Mouse (Mus musculus) mesoderm, embryonic 11.5 days (tissue): ENCODE measurements around the gene Fancc.

Experiments used
- DNase-seq: peaks from one replicate; pipeline ENCODE4 v3.0.0-alpha.2; 2012; ENCODE audit warnings: low read depth, low spot score

Gene Fancc

GRCm38 (mm10) chr13:63262168-63262957, 234.7 kb downstream of the Fancc start:
- no peak for DNase-seq

DNA sequence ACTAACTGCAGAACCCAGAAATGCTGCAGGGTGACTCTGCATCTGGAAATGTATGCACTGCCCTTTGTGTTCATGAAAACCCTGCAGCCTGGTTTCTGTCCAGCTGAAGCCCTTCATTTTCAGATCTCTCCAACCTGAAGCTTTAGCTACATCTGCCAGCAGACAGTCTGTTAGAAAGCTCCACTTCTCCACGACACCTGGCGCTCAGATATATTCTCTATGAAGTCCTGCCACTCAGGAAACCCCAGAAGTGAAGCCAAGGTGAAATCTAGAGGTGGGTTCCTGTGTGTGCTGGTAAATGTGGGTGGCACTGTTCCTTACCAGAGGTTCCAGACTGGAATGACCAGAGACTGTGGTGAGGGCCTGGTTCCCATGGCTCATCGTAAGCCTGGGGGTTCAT, 235.4 kb downstream of the Fancc start:
- no peak for DNase-seq

GRCm38 (mm10) chr13:63260753-63261631, 236.1 kb downstream of the Fancc start:
- no peak for DNase-seq

GRCm38 (mm10) chr13:63260133-63260532, 236.9 kb downstream of the Fancc start:
- DNase-seq, result no peak

GRCm38 (mm10) chr13:63258671-63259070, 238.4 kb downstream of the Fancc start:
- no peak for DNase-seq

GRCm38 (mm10) chr13:63258167-63258582, 238.9 kb downstream of the Fancc start:
- DNase-seq, result no peak

DNA sequence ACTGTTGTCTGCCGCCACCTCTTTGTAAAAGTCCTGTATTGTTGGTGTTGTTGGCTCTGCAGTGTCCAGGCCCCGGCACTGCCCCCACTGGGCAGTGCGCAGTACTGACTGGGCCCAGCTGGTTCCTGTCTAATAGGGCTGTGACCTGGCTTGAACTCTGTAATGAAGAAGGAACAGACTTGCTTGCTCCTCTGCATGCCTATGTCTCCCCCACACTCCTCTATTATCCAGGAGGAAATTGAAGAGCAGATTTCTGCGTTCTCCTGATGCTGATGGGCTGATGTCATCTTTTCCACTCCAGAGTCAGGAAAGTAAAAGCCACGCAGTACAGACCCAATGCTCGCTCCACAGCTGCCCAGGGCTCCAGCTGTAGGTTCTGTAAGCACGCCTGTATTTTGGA, 240.3 kb downstream of the Fancc start:
- peak; percentile 64 for DNase-seq

- no peak for DNase-seq
Measured at GRCm38 (mm10) chr13:63256146-63256545, 240.9 kb downstream of the Fancc start.

GRCm38 (mm10) chr13:63255519-63256011, 241.5 kb downstream of the Fancc start:
- no peak for DNase-seq

DNA sequence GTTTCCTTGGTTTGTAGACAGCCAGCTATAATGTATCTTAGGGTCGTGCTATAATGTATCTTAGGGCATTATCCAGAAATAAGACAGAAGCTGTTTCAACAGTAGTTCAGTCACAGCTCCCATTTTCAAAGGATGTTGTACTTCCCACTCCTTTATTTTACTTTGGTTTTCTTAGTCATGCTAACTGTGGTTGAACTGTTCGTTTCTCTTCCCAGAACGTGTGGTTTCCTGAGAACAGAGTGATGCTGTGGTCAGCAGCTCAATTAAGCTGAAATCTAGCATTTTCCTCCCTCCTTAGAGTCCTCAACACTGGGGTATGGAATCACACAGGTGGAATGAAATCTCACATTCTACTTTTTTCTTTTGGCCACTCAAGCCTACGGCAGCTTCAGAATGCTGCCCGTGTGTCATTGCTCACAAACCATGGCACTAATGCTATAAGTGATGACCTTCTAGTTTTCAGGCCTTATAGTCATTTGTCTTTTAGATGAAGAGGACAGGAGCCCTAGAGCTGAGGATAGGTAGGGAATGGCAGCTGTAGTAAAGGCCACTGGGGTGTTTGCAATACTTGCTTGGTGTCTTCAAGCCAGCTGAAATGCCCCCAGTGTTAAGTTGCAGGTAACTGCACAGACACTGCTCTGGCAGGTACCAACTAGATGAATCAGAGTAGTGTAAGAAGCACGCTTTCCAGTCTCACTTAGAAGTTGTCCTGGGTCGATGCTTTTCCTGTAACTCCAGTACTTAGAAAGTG, 243.0 kb downstream of the Fancc start:
- DNase-seq, result no peak

- no peak for DNase-seq
Measured at GRCm38 (mm10) chr13:63253147-63253546, 243.9 kb downstream of the Fancc start.

- DNase-seq, result no peak
Measured at GRCm38 (mm10) chr13:63252295-63253010, 244.6 kb downstream of the Fancc start.

- no peak for DNase-seq
Measured at GRCm38 (mm10) chr13:63251118-63251889, 245.8 kb downstream of the Fancc start.

- no peak for DNase-seq
Measured at GRCm38 (mm10) chr13:63250441-63250980, 246.6 kb downstream of the Fancc start.

DNA sequence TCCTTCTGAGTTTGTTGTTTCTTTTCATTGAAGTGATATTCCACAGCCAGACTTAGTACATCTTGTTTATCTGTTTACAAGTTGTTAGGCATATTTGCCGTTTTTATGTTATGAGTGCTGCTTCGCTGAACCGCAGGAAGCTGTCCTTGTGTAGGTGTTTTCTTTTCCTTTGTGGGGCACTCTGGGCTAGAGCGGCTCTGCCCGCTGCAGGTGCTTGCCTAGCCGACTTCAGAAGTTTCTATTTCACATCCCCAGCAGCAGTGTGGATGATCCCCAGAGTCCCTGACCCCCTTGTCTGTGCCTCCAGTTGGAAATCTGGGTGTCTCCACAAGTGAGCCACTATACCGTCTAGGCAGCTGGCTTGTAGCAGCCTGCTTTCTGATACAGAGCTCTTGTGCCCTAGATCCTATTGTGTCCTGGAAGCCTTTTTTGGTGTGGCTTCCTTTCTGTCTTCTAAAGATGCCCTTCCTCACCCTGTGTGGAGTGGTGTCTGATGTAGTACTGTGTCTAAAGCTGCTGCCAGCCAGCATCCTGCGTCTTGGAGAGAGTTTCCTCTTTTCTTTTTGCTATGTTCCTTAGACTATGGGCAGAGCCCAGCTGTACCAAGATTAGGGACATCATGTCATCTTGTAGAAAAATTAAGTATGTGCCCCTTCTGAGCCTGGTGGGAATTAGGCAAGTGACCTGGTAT, 247.2 kb downstream of the Fancc start:
- no peak for DNase-seq

GRCm38 (mm10) chr13:63249171-63249570, 247.9 kb downstream of the Fancc start:
- no peak for DNase-seq

GRCm38 (mm10) chr13:63248318-63248717, 248.8 kb downstream of the Fancc start:
- no peak for DNase-seq

GRCm38 (mm10) chr13:63247631-63248030, 249.4 kb downstream of the Fancc start:
- DNase-seq, result no peak

- no peak for DNase-seq
Measured at GRCm38 (mm10) chr13:63247041-63247440, 250.0 kb downstream of the Fancc start.
